Mouse (Mus musculus) adrenal gland, postnatal 14 days (tissue): ENCODE data around the gene Cfap161. TPM values are rescaled to one million over a fixed set of nuclear protein-coding genes. Genes with fewer than 3 reads are reported as not detected.

Source experiments
- DNase-seq: peaks from one replicate; pipeline ENCODE4 v3.0.0; 2021; ENCODE audit warnings: mixed read lengths
- total RNA-seq: library from RNA; stranded (reverse); gene quantifications from 2 replicates; pipeline ENCODE4 v1.2.3, GENCODE M21; 2021

The Cfap161 gene
- total RNA-seq, 1 experiment from 2014 or later, result not detected

GRCm38 (mm10) chr7:83802007-83802406, 7.3 kb upstream of the Cfap161 start:
- DNase-seq, result no peak

DNA sequence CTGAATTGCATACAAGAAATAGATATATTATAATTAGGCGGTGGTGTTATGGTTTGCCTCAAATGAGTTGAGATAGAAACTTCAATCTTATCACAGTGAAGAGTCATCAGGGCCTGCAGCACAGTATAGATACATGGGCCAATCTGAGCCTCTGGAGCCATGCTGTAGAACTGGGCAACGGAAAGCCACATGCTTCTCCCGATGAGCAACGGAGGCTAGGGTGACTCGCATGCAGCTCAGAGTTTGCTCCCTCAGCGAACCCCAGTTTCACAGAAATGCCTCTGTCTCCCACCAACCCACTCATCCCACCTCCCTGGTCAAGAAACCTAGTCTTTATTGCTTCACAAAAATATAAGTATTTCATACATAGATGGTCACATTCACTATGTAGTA, 6.8 kb upstream of the Cfap161 start:
- no peak for DNase-seq

DNA sequence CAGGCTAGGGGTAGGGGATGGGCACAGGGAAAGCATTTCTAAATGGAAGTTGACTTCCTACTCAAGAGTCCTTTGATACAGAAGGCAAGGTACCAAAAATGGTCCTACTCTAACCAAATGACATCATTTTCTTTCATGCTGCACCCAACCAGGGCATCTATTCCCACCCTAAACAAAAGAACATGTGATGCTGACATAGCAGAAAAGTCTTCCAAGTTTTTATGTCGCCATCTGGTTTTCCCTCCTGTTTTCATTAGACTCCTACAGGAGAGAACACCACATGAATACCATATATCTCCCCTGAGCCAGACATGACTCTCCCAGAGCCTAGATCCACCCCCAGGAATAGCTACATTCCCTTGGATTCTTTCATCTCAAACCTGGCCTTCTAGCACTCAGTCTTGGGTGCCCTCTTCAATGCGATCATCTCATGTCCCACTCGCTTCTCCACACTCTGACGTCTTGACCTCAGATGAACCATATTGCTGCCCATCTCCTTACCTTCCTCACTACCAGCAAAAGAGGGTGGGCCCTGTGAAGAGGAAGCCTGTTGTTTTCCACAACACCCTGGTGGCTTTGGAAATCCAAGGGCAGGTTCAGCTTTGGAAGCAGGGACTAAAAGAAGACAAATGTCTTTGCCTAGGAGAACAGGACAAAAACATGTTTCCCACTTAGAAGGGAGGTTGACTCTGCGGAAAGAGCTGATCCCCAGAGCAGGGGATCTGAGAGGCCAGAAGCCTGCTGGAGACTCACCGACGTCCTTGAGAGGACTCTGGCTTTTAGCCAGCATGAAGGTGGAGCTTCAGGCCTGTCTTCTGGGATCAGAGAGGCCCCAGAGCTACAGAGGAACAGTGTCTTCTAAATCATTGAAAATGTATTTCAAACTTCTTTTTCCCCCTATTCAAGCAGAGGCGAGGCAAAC, 6.1 kb upstream of the Cfap161 start:
- DNase-seq, result peak; percentile 79

- no peak for DNase-seq
These were observed 5.4 kb upstream of the Cfap161 start for GRCm38 (mm10) chr7:83800071-83800470.

DNA sequence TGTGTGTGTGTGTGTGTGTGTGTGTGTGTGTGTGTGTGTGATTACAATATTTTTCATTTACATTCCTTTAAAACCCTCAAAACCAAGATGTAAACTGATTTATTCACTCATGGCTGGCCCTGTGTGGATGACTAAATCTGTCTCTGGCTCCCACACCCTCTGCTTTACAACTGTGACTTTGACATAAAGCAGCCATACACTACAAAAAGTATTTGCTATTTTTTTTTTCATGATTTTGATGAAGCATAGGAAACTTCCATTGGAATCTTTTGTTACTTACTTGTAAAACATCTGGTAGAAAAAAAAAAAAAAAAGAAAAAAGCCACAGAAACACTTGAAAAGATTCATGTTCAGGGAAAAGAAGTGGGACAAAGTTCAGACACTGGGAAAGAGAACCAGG, 3.3 kb upstream of the Cfap161 start:
- DNase-seq, result no peak

- DNase-seq, result no peak
These were observed 1.5 kb upstream of the Cfap161 start for GRCm38 (mm10) chr7:83796177-83796576.

DNA sequence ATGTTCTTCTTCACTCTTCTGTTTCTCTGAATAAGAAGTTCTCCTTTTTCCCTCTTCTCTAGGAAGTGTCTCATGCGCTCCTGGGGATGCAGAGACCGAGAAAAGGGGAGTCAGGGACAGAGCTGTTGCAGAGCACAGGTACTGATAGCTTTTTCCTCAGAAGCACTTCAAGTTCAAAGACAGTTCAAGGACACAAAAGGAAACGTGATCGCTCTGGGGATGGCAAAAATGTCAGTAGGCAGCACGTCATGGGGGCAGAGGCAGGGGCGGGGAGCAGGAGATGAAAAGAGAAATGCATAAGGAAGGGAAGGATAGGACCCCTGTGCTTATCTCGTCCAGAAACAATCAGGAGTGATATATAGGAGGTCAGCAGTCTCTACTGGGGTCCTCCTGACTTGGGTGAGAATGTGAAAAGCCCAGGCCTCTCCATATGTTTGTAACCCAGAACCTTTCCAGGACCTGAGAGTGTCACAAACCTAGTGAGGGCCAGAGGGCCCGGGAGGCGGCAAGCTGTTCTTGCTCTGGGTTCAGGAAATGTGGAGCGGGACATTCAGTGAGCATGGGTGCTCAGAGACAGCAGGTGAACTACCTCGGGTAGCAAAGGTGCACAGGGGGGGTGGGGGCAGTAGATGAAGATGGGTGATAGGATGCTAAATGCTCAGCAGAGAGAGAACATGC, 535 bp downstream of the Cfap161 start:
- peak; percentile 24 for DNase-seq

DNA sequence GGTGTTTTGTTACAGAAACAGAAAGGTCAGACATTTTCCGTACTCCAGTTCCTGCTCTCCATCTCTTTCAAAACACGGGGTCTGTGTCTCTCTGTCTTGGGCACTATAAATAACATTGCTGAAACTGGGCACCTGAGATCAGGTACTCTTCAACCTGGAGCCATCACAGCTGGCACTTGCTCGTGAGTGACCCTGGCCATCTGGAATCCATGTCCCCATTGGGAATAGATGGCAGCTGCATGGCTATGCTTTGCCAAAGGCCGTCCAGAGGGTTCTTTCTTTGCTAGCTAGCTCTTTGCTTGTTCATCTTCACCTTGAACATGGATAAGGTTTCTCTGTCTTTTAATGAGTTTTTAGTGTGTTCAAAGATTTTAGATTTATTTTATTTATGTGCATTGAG, 13.8 kb downstream of the Cfap161 start:
- no peak for DNase-seq

DNA sequence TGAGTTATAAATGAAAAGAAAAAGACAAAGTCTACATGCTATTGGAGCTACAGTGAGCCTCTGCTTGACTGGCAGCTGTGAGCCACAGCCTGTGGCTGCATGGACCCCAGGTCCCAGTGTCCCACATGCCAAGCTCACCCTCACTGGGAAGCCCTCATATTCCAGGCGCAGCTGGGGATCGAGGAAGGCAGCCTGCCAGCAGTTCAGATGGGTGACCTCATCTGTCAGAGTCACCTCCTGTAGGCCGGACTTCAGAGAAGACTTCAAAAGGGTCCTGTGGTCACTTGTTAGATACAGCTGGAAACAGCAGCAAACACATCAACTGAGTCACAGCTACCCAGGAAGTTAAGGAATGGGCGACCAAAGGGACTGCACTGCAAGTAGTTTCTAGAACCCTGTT, 14.7 kb downstream of the Cfap161 start:
- DNase-seq, result peak; percentile 20

GRCm38 (mm10) chr7:83779028-83779427, 15.7 kb downstream of the Cfap161 start:
- DNase-seq, result no peak

DNA sequence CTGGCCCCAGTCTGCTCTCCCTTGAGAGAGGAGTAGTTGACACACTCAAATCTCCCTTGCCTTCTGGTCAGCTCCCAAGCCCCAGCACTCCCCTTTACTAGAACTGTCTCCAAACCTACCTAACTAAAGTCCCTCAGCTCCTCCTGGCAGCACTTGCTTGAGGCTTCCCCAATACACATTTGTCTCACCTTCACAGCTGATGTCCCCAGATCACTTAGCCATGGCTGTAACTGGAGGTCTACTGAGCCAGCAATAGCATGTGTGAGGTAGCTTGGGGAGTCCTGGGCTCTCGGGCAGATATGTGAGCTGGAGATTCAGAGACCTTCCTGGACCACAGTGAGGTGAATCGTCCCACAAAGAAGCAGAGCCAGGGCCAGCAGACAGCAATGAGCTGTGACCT, 16.2 kb downstream of the Cfap161 start:
- no peak for DNase-seq

DNA sequence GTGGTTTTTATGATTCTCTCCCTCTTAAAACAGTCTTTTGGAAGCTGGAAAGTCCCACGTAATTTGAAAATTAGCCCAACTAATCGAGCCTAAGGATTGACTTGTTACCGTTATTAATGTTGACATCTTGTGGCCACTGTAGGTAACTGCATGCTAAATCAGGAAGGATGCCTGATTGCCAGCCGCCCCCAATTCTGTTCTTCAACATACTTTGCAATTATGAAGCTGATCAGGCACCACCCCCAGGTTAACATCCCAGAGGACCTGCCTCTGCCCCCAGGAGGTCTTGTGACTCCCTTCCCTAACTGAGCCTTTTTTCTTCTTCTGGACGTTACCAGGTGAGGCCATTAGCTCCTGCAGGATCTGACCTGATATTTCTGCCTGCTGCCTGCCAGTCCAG, 20.0 kb downstream of the Cfap161 start:
- DNase-seq, result no peak

DNA sequence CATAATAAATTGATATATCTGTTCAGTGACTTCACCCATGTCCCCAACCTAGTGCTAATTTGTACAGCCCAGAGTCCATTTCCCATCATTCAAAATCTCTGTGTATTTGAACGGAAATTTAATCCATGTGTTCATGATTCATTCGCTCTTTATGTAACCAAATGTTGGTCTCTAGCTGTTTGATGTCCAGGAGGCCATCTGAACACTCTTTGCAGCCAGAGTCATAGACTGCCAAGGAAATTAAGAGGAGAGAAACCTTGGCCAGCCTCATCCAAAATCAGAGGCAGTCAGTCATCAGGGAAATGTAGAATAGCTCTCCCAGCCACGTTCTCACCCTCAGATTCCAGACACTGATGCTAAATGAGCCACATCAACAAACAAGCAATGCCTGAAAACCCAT, 31.0 kb downstream of the Cfap161 start:
- no peak for DNase-seq

DNA sequence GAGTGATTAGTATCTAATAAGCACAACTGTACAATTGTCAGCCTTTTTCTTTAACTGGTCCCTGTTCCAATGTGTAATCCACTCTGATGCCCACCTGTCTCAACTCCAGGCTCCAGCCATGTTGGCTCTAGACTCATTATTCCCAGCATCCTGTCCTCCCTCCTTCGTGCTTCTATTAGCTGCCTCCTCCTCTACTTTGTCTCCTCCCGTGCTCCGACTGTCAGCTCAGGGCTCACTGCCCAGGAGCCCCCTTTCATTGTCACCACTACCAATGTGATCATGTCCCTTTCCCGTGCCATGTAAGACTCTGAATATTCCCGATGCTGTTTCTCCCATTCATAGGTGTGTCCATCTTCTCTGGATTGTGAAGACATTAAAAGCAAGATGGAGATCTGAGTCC, 32.3 kb downstream of the Cfap161 start:
- DNase-seq, result no peak

DNA sequence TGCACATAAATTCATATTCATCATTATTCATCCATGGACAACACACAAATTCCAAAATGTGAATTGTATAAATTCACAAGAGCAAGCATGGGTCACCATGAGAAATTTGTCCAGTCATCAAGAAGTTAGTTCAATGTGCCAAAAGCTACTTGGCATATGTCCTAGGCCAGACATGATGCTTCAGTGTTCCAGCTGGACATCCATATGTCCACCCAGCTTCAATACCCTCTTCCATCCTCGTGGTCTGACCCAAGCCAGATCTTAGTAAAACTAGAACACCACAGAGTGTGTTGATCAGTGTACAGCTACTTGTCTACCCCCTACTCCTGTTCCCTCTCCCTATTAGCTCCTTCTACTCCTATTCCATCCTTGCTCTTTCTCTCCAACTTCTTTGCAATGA, 43.6 kb downstream of the Cfap161 start:
- DNase-seq, result no peak

GRCm38 (mm10) chr7:83748405-83748804, 46.3 kb downstream of the Cfap161 start:
- DNase-seq, result no peak

DNA sequence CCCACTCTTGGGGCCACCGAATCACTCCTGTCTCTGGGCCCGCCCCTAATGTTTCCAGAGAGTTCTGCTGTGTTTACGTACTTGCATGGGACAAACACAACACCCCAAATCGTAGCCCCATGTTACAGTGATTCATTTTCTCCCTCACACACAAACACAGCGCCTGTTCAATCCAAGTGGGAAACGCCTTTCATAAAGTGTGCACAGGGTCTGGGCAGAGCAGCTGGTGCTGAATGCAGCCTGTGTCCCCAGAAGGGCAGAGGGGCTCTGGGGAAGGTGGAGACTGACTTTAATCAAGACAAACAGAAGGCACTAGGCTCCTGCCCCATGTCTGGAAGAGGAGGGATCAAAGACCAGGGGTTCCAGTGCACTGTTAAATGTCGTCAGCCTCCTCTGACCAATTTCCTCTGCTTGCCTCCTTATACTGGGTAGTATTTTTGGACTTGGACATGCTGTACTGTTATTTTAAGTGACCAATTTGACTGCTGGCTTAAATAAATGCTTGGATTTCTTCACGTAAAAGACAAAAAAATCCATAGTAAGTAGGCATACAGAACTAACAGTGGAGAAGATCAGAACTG, 48.5 kb downstream of the Cfap161 start:
- DNase-seq, result no peak

DNA sequence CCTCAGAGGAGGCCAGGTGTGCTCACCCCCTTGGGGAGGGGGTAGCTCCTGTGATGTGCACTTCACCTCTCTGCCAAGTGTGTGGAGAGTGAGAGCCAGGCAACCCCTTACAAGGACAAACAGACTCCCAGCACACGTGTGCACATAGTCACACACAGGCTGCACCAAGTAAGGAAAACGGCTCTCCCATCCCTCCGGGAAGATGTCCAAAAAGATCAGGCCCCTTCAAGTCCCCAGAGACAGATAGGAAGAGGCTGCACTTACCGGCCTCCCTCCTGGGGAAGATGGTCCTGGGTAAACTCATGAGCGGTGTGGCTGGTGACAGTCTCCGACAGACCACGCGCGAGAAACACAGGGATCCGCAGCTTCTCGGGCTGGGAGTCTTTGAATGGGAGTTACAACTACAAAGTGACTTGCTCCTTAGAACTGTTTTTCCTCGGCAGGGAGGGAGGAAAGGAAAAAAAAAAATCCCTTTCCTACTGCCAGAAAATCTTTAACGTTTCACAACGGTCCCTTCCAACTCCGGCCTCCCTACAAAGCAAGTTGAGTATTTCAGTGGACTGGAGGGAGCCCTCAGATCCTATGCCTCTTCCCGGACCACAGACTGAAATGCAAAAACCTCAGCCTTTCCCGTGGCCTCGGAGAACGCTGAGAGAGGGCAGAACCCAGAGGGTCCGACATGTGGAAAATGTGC, 49.1 kb downstream of the Cfap161 start, which contains the start of gene Il16:
Il16 (minus strand) TSS at position 314 of the 694 bp plus-strand sequence.
- DNase-seq, result no peak

DNA sequence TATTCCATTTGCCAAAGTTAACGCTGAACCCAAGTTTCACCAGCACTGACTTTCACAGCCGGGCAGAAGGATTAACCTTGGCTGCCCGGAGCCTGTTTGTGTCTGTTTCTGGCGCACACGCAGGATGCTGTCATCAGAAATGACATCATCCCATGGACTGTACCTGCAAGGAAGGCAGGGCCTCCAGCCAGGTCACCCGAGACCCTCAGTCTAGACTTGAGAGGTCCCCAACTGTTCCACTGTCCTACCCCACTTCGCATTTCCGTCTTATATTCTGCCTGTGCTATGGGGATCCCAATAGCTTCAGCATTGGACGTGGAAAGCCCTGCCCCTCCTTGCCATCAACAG, 49.6 kb downstream of the Cfap161 start:
- no peak for DNase-seq

DNA sequence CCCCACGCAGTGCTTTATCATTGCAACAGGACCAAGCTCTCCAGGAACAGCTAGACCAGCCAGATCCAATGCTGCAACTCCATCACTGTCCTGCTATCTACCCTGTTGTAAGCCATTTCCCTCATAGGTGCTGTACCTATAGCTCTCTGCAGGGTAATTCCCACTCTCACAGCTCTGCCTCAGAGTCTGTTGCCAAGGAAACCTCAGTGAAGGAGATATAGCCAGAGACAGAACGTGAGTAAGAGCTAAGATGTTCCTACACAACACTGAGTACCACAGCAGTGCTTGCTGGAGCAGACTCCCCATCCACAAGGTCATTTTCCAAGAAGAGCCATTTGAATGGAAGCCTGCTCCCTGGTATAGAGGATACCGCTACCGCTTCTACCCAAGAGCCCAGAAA, 50.4 kb downstream of the Cfap161 start:
- DNase-seq, result no peak

DNA sequence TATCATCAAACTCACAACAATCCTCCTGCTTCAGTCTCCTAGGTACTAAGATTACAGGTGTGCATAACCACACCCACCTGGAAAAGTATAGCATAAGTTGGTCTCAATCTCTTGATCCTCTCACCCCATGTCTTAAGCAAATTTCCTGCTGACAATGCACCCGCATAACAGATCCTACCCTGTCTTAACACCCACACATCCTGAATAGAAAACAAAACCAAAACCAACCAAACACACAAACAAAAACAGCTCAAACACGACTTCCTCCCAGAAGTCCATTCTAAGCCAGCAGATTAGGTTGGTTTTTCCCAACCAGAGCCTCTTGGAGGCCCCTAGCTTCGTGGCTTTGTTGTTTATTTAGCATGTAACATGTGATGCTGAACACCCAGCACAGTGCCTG, 52.0 kb downstream of the Cfap161 start:
- no peak for DNase-seq

GRCm38 (mm10) chr7:83742026-83742425, 52.7 kb downstream of the Cfap161 start:
- no peak for DNase-seq
